Mouse (Mus musculus) heart, embryonic 10.5 days (tissue): Measurements from ENCODE around the gene Pld4. TPM values are rescaled to one million over a fixed set of nuclear protein-coding genes. Genes with fewer than 3 reads are reported as not detected.

Experiments used
- DNase-seq: peaks from one replicate; pipeline ENCODE4 v3.0.0-alpha.2; 2017; ENCODE audit warnings: low spot score
- H3K27ac ChIP-seq: fragments of 300-500 bp; sonication (generic); 2 replicates; pipeline ENCODE4 v1.5.1; 2016; ENCODE audit warnings: mild to moderate bottlenecking
- H3K27me3 ChIP-seq: fragments of 300-500 bp; sonication (generic); 2 replicates; pipeline ENCODE4 v1.6.1; 2016; ENCODE audit warnings: mild to moderate bottlenecking; ENCODE audit not compliant: poor library complexity, insufficient read depth, severe bottlenecking
- H3K36me3 ChIP-seq: fragments of 300-500 bp; sonication (generic); 2 replicates; pipeline ENCODE4 v1.6.1; 2016; ENCODE audit warnings: mild to moderate bottlenecking, moderate library complexity
- H3K4me1 ChIP-seq: fragments of 300-500 bp; sonication (generic); 2 replicates; pipeline ENCODE4 v1.6.1; 2016; ENCODE audit warnings: mild to moderate bottlenecking
- H3K4me3 ChIP-seq: fragments of 300-500 bp; sonication (generic); 2 replicates; pipeline ENCODE4 v1.5.1; 2016; ENCODE audit warnings: mild to moderate bottlenecking, moderate library complexity
- H3K9me3 ChIP-seq: fragments of 300-500 bp; sonication (generic); 2 replicates; pipeline ENCODE4 v1.6.1; 2016; ENCODE audit warnings: mild to moderate bottlenecking, moderate library complexity
- WGBS: fragments of 180-500 bp; shearing (Covaris S2); methylation state at CpG from one replicate; pipeline ENCODE4 v1.1.7; 2016; 5-methylcytosine and 5-hydroxymethylcytosine counted together
- polyA plus RNA-seq: library from polyadenylated mRNA; unstranded; fragments of >200 nt; fragmentation: Nextera tagmentation; extraction: Ambion mirVana; gene quantifications from 2 replicates; pipeline ENCODE4 v1.2.1, GENCODE M21; 2016

The Pld4 gene
- polyA plus RNA-seq, 1 experiment from 2014 or later: 2.9 TPM

GRCm38 (mm10) chr12:112761411-112761810 lies 956 bp downstream of the Pld4 start:
- Histone ChIP-seq H3K4me1 (peaks cover 4% of the 10 kb centered on the region; the same call in 1 of the 2 replicates), H3K9me3 (no peaks in the 10 kb centered on the region), H3K27ac (no peak overlapping the region), H3K27me3 (peaks cover 3% of the 10 kb centered on the region; the same call in 1 of the 2 replicates), H3K36me3 (no peaks in the 10 kb centered on the region), H3K4me3 (no peak overlapping the region)
- no peak for DNase-seq
- 73% methylated on average over 4 of the region's 4 CpGs for WGBS

- WGBS: 78% methylated on average over 3 of the region's 3 CpGs
- Histone ChIP-seq H3K27ac (no peak overlapping the region), H3K36me3 (no peaks in the 10 kb centered on the region), H3K4me3 (no peak overlapping the region), H3K4me1 (peaks cover 5% of the 10 kb centered on the region; the same call in 1 of the 2 replicates), H3K27me3 (peaks cover 3% of the 10 kb centered on the region; the same call in 1 of the 2 replicates), H3K9me3 (no peaks in the 10 kb centered on the region)
- DNase-seq: peak; percentile 67
These were observed 1.6 kb downstream of the Pld4 start for GRCm38 (mm10) chr12:112762018-112762417.

- peaks cover 10% of the 10 kb centered on the region for H3K4me1 ChIP-seq
- H3K27ac ChIP-seq: no peak overlapping the region
- peaks cover 3% of the 10 kb centered on the region; the same call in 1 of the 2 replicates for H3K27me3 ChIP-seq
- 69% methylated on average over 4 of the region's 4 CpGs for WGBS
- H3K4me3 ChIP-seq: no peak overlapping the region
- H3K36me3 ChIP-seq: no peaks in the 10 kb centered on the region
- peak; percentile 36 for DNase-seq
- no peaks in the 10 kb centered on the region for H3K9me3 ChIP-seq
These were observed 2.7 kb downstream of the Pld4 start for GRCm38 (mm10) chr12:112763176-112763575.

GRCm38 (mm10) chr12:112764141-112764540 lies 3.7 kb downstream of the Pld4 start:
- DNase-seq: peak; percentile 64
- Histone ChIP-seq H3K4me3 (no peak overlapping the region), H3K4me1 (peaks cover 20% of the 10 kb centered on the region), H3K27ac (no peak overlapping the region), H3K27me3 (peaks cover 3% of the 10 kb centered on the region; the same call in 1 of the 2 replicates), H3K36me3 (no peaks in the 10 kb centered on the region), H3K9me3 (no peaks in the 10 kb centered on the region)
- WGBS: 70% methylated on average over 5 of the region's 5 CpGs

GRCm38 (mm10) chr12:112764991-112765390 lies 4.5 kb downstream of the Pld4 start:
- 88% methylated on average over 7 of the region's 7 CpGs for WGBS
- Histone ChIP-seq H3K4me3 (no peak overlapping the region), H3K4me1 (peaks cover 27% of the 10 kb centered on the region), H3K9me3 (no peaks in the 10 kb centered on the region), H3K27ac (no peak overlapping the region), H3K27me3 (peaks cover 3% of the 10 kb centered on the region; the same call in 1 of the 2 replicates), H3K36me3 (no peaks in the 10 kb centered on the region)
- peak; percentile 52 for DNase-seq

GRCm38 (mm10) chr12:112766586-112766985 lies 6.1 kb downstream of the Pld4 start:
- DNase-seq: peak; percentile 31
- peaks cover 24% of the 10 kb centered on the region; the same call in 1 of the 2 replicates for H3K4me1 ChIP-seq
- no peaks in the 10 kb centered on the region for H3K36me3 ChIP-seq
- H3K27me3 ChIP-seq: peaks cover 3% of the 10 kb centered on the region; the same call in 1 of the 2 replicates
- WGBS: 84% methylated on average over 7 of the region's 7 CpGs
- no peak overlapping the region for H3K4me3 ChIP-seq
- H3K9me3 ChIP-seq: no peaks in the 10 kb centered on the region
- no peak overlapping the region for H3K27ac ChIP-seq

- H3K27me3 ChIP-seq: peaks cover 5% of the 10 kb centered on the region
- H3K36me3 ChIP-seq: no peaks in the 10 kb centered on the region
- peaks cover 24% of the 10 kb centered on the region; the same call in 1 of the 2 replicates for H3K4me1 ChIP-seq
- H3K4me3 ChIP-seq: no peak overlapping the region
- no peak overlapping the region for H3K27ac ChIP-seq
- WGBS: 89% methylated on average over 16 of the region's 16 CpGs
- H3K9me3 ChIP-seq: no peaks in the 10 kb centered on the region
- peak; percentile 74 for DNase-seq
These were observed 6.8 kb downstream of the Pld4 start for GRCm38 (mm10) chr12:112767036-112767890.

GRCm38 (mm10) chr12:112768166-112768565 lies 7.7 kb downstream of the Pld4 start:
- Histone ChIP-seq H3K36me3 (no peaks in the 10 kb centered on the region), H3K27ac (no peak overlapping the region), H3K27me3 (peaks cover 8% of the 10 kb centered on the region), H3K9me3 (no peaks in the 10 kb centered on the region), H3K4me3 (no peak overlapping the region), H3K4me1 (peaks cover 30% of the 10 kb centered on the region)
- WGBS: 77% methylated on average over 8 of the region's 8 CpGs
- DNase-seq: peak; percentile 73

- peaks cover 10% of the 10 kb centered on the region for H3K27me3 ChIP-seq
- peaks cover 36% of the 10 kb centered on the region for H3K4me1 ChIP-seq
- H3K27ac ChIP-seq: no peak overlapping the region
- peak; percentile 76 for DNase-seq
- 69% methylated on average over 6 of the region's 6 CpGs for WGBS
- H3K9me3 ChIP-seq: no peaks in the 10 kb centered on the region
- H3K4me3 ChIP-seq: no peak overlapping the region
- no peaks in the 10 kb centered on the region for H3K36me3 ChIP-seq
These were observed 8.6 kb downstream of the Pld4 start for GRCm38 (mm10) chr12:112769031-112769430.

GRCm38 (mm10) chr12:112769751-112770150 lies 9.3 kb downstream of the Pld4 start:
- peak; percentile 71 for DNase-seq
- 64% methylated on average over 2 of the region's 2 CpGs for WGBS
- peaks cover 36% of the 10 kb centered on the region for H3K4me1 ChIP-seq

GRCm38 (mm10) chr12:112770396-112770795 lies 9.9 kb downstream of the Pld4 start:
- Histone ChIP-seq H3K4me1 (peaks cover 36% of the 10 kb centered on the region), H3K4me3 (no peak overlapping the region), H3K27me3 (peaks cover 10% of the 10 kb centered on the region), H3K36me3 (no peaks in the 10 kb centered on the region), H3K27ac (no peak overlapping the region), H3K9me3 (no peaks in the 10 kb centered on the region)
- DNase-seq: peak; percentile 71
- WGBS: 75% methylated on average over 4 of the region's 4 CpGs

More at GRCm38 (mm10) chr12:112769751-112770150, 9.3 kb downstream of the Pld4 start:
- Histone ChIP-seq H3K27ac (no peak overlapping the region), H3K36me3 (no peaks in the 10 kb centered on the region), H3K4me3 (no peak overlapping the region), H3K9me3 (no peaks in the 10 kb centered on the region), H3K27me3 (peaks cover 10% of the 10 kb centered on the region)

GRCm38 (mm10) chr12:112772306-112772705 lies 11.9 kb downstream of the Pld4 start:
- peak; percentile 71 for DNase-seq
- Histone ChIP-seq H3K27me3 (peaks cover 10% of the 10 kb centered on the region), H3K36me3 (no peaks in the 10 kb centered on the region), H3K9me3 (no peaks in the 10 kb centered on the region), H3K4me1 (peaks cover 33% of the 10 kb centered on the region), H3K4me3 (no peak overlapping the region), H3K27ac (no peak overlapping the region)
- 90% methylated on average over 14 of the region's 14 CpGs for WGBS

GRCm38 (mm10) chr12:112773366-112773765 lies 12.9 kb downstream of the Pld4 start:
- H3K27me3 ChIP-seq: peaks cover 10% of the 10 kb centered on the region
- 19% methylated on average over 9 of the region's 9 CpGs for WGBS

More at GRCm38 (mm10) chr12:112773366-112773765, 12.9 kb downstream of the Pld4 start:
- Histone ChIP-seq H3K27ac (0 out of 2 replicates have a peak overlapping the region, but pooled peaks have one; percentile 32), H3K9me3 (no peaks in the 10 kb centered on the region), H3K4me1 (peaks cover 28% of the 10 kb centered on the region), H3K36me3 (no peaks in the 10 kb centered on the region), H3K4me3 (peak overlapping the region; percentile 39)
- DNase-seq: peak; percentile 74
